Mouse (Mus musculus) liver, postnatal 0 days (tissue): Measurements from ENCODE around the gene Hcn1.
"Not testable (repeated sequence)": the region's sequence is repeated elsewhere in the genome, so short reads cannot be mapped to it uniquely, and the experiment has no call there.

ENCODE experiments used
- CTCF ChIP-seq: sonication (generic); IDR thresholded peaks from 2 replicates; pipeline ENCODE4 v1.5.1; 2016; ENCODE audit warnings: antibody characterized with exemption, low read depth
- EP300 ChIP-seq: IDR thresholded peaks from 2 replicates; pipeline ENCODE4 v1.6.1; 2016; ENCODE audit warnings: antibody characterized with exemption, low read depth, mild to moderate bottlenecking

- not testable (repeated sequence) for TF ChIP-seq CTCF, EP300
Observed at GRCm38 (mm10) chr13:118022891-118023290, 420.8 kb downstream of the Hcn1 start.
